Mouse (Mus musculus) NIH3T3 (cell line): Measurements from ENCODE around the gene Rps19.
A peak's percentile ranks its signal among the peaks of the same experiment; 100 is the strongest.

Experiments
- DNase-seq: peaks from one replicate; pipeline ENCODE4 v3.0.0-alpha.2; 2012; ENCODE audit warnings: low read depth

Rps19 gene

DNA sequence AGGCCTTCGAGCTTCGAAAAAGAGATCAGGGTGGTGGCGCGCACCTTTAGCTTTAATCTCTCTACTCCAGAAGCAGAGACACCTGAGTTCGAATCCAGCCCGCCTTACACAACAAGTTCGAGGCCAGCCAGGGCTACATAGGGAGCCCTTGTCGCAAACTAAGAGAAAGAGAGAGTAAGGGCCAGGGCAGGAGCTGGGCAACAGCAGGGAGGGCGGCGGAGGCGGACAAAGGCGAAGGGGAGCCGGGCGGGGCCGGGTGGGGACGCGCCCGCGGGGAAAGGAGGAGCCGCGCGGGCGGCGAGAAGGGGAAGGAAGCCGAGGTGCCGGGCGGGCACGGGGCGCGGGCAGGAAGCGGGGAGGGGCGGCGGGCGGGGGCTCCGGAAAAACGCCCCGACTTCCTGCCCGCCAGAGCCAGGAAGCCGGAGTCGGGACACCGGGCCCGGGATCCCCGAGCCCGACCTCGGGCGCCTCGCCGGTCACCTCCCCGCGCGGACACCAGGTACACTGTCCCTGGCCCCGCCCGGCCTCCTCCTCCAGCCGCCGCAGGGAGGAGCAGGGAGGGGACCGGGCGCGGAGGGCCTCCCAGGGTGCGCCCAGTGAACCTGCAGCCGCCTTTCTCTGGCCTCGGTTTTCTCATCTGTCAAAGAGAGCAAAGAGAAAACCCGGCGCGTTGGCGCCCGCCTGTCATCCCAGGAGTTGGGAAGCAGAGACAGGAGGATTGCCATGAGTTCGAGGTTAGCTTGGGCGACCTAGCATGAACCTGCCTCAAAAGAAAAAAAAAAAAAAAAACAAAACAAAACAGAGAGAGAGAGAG, 18.7 kb downstream of the Rps19 start, which contains the start of gene Arhgef1:
Gene Arhgef1, plus strand, starts transcription at position 283 of the 814 bp plus-strand sequence.
- peak; percentile 73 for DNase-seq

DNA sequence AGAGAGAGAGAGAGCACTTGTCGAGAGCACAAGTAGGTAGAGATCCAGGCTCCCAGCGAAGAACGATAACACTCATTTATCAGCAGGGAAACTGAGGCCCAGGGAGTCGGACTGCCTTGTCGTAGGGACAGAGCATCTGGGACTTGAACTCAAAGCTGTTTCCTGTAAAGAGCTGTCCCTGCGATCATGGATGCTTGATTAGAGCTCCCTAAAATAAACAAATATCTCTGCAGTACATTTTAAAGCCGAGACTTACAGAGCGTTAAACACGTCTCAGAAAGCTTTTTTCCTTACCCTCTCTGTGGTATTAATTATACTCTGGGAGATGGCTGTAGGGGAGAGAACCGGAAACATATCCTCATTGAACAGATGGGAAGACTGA, 19.3 kb downstream of the Rps19 start:
- no peak for DNase-seq

GRCm38 (mm10) chr7:24904070-24904483, 19.9 kb downstream of the Rps19 start:
- DNase-seq: peak; percentile 99

GRCm38 (mm10) chr7:24904936-24905335, 20.8 kb downstream of the Rps19 start:
- peak; percentile 86 for DNase-seq

DNA sequence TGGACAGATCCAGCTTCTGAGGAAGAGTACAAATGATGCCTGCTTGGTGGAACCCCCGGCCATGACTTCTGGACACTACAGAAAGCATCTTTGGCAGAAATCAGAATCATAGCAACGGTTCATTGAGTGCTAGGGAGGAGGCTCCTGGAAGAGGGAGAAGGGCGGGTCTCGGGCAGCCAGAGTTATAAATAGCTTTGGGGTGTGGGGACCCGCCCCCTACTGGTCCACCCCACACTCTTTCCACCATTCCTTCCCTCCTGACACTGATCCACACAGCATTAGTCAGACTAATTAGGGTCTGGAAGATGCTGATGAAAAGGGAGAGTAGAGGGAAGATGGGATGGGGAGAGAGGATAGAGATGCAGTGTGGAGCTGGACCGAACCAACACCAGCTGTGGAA, 22.4 kb downstream of the Rps19 start:
- peak; percentile 47 for DNase-seq

DNA sequence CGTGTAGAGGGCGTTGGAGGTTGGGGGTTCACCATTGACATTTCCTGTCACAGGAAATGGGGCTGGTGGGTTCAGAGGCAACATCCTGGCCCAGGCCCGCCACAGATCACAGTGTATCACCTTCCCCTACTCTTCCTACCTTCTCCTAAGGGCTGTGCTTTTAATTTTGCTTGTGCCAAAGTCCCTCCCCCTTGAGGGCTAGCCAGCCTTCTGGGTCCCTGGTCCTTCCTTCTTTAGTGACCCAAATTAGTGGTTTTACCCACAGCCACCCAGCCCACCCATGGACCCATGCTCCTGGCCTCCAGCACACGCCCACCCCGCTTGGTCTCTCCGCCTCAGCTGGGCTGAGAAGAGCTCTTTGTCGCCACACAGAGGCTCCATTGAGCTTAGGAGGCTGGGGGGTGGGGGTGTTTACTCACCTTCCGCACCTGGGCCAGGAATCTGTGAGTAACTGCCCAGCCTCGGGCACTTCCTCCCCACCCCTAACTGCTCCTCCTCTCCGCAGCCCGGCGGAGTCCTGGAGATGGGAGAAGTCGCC, 23.1 kb downstream of the Rps19 start:
- no peak for DNase-seq

DNA sequence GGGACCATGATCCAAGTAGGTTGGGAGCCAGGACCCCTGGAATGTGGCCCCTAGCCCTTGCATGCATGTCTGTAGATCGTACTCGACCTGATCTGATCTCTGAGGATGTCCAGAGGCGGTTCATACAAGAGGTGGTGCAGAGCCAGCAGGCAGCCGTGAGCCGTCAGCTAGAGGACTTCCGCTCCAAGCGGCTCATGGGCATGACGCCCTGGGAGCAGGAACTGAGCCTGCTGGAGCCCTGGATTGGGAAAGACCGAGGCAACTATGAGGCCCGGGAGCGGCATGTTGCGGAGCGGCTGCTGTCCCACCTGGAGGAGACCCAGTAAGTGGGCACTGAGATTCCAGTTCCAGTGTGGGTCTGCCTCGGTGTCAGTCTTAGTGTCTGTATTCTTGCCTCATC, 28.3 kb downstream of the Rps19 start:
- no peak for DNase-seq

DNA sequence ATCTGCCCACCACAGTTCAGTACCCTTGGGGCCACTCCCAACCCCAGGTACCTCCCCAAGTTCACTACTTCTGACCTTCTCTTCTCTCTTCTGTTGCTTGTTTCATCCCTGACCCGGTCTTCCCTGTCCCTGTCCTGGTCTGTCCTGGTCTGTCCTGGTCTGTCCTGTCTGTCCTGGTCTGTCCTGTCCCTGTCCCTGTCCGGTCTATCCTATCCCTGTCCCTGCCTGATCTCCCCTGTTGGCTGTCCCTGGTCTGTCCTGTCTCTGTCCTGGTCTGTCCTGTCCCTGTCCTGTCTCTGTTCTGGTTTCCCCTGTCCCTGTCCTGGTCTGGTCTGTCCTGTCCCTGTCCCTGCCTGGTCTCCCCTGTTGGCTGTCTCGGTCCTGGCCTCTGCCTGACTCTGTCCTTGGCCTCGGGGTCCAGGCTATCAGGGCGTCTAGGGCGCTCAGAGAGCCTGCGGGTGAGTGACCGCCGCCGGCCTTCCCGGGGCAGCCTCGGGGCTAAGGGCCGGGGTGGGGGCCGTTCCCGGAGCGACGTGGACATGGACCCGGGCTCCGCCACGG, 34.7 kb downstream of the Rps19 start:
- DNase-seq: no peak

- no peak for DNase-seq
Measured at GRCm38 (mm10) chr7:24919728-24920127, 35.6 kb downstream of the Rps19 start.

- DNase-seq: no peak
Measured at GRCm38 (mm10) chr7:24930475-24930874, 46.3 kb downstream of the Rps19 start.

DNA sequence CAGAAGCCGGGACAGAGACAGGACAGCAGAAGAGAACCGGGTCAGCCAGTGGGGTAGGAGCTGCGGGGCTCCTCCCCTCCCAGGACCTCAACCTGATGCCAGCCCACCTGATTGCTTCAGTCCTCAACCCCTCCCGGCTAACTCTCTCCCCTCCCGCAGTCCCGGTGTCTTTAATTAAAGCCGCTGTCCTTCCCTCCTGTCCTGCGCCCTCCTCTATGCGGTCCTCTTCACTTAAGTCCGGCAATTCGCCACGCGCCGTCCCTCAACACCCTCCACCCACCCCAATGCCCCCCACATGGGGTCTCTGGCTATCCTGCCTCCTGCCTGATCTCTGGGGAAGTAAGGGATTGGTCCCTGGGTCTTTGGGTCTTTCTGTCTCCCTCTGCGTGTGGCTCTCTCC, 47.5 kb downstream of the Rps19 start:
- DNase-seq: no peak
